Mouse (Mus musculus) hindbrain, embryonic 12.5 days (tissue): ENCODE measurements at regions not wholly inside any gene's neighbourhood (a gene's known extent, or its start where the extent isn't known, plus 50 kb on each side); places are given as distances from the start of the nearest gene placed in this dataset.

Experiments
- ATAC-seq: fragments of 200-750 bp; cut with Nextera tagmentation; 2 replicates; pipeline ENCODE4 v1.8.0; 2017; ENCODE audit warnings: moderate TSS enrichment; ENCODE audit not compliant: low FRiP score
- H3K27ac ChIP-seq: fragments of 300-500 bp; sonication (generic); 2 replicates; pipeline ENCODE4 v1.5.1; 2016; ENCODE audit warnings: mild to moderate bottlenecking
- H3K27me3 ChIP-seq: fragments of 300-500 bp; sonication (generic); 2 replicates; pipeline ENCODE4 v1.6.1; 2016; ENCODE audit warnings: mild to moderate bottlenecking
- H3K36me3 ChIP-seq: fragments of 300-500 bp; sonication (generic); 2 replicates; pipeline ENCODE4 v1.6.1; 2016; ENCODE audit warnings: mild to moderate bottlenecking
- H3K4me1 ChIP-seq: fragments of 300-500 bp; sonication (generic); 2 replicates; pipeline ENCODE4 v1.6.1; 2016
- H3K4me2 ChIP-seq: fragments of 300-500 bp; sonication (generic); replicated peaks from 2 replicates; pipeline ENCODE4 v1.6.1; 2016; ENCODE audit warnings: mild to moderate bottlenecking
- H3K4me3 ChIP-seq: fragments of 300-500 bp; sonication (generic); 2 replicates; pipeline ENCODE4 v1.5.1; 2016; ENCODE audit warnings: mild to moderate bottlenecking
- H3K9ac ChIP-seq: fragments of 300-500 bp; sonication (generic); 2 replicates; pipeline ENCODE4 v1.6.1; 2016; ENCODE audit warnings: mild to moderate bottlenecking, moderate library complexity
- H3K9me3 ChIP-seq: fragments of 300-500 bp; sonication (generic); replicated peaks from 2 replicates; pipeline ENCODE4 v1.6.1; 2016; ENCODE audit warnings: mild to moderate bottlenecking
- WGBS: fragments of 180-500 bp; shearing (Covaris S2); methylation state at CpG from one replicate; pipeline ENCODE4 v1.1.7; 2016; 5-methylcytosine and 5-hydroxymethylcytosine counted together

DNA sequence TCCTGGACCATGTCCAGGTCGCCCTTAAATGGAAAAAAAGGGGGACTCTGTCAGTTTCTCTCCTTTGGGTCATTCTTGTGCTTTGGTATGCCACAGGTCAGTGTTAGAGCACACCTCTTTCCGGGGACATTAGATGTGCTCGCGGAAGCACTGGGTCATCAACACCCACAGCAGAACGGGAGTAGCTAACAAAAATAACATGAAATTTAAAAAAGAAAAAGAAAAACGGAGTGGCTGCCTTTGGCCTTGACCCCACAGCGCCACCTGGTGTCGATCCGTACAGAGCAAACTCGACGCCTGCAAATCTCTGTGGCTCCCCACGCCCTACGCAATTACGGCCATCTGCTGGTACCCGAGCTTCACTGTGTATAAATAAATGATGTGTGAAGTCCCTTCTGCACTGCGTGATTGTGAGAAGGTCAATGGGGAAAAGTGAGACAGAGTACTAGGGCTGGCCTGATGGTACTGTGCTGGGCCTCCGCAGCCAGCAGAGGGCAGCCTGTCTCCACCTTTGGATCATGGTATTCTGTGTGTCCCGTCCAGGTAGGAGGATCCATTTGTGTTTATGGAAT, 99.0 kb upstream of the Slc7a12 start:
- WGBS, result 12% methylated on average over 18 of the region's 18 CpGs
- H3K4me1 ChIP-seq, result 0 out of 2 replicates have a peak, but pooled peaks cover 4% of the 10 kb centered on the region
- H3K36me3 ChIP-seq, result no peaks in the 10 kb centered on the region
- H3K4me3 ChIP-seq, result peak overlapping the region; percentile 10; the same call in 1 of the 2 replicates
- H3K27me3 ChIP-seq, result no peaks in the 10 kb centered on the region
- ATAC-seq, result peak; percentile 95
- H3K9me3 ChIP-seq, result no peaks in the 10 kb centered on the region
- no peak overlapping the region for H3K27ac ChIP-seq
- no peak overlapping the region for H3K9ac ChIP-seq
- peak overlapping the region; percentile 42 for H3K4me2 ChIP-seq

DNA sequence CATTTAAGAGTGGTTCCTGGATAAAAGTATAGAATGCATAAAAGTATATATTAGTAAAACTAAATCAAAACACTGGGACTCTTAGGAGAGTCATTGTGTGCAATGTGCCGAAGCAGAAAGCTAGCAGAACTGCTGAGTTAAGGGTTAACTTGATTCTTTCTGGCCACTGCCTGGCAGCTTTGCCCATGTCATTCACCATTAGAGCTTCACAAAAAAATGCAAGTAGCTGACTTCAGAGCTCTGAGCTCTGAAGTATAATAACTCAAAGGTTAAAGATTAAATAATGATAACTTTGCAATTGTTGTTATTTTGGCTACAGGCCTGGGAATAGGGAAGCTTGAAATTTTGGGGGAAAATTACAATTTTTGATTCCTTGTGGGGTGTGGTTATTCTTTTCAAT, 89.8 kb upstream of the Slc7a12 start:
- no peak overlapping the region for H3K4me2 ChIP-seq
- no peaks in the 10 kb centered on the region for H3K36me3 ChIP-seq
- ATAC-seq, result no peak
- no peaks in the 10 kb centered on the region for H3K27me3 ChIP-seq
- 69% methylated on average over 1 of the region's 1 CpGs for WGBS
- H3K27ac ChIP-seq, result no peak overlapping the region
- no peaks in the 10 kb centered on the region for H3K4me1 ChIP-seq
- H3K9me3 ChIP-seq, result no peaks in the 10 kb centered on the region
- no peak overlapping the region for H3K4me3 ChIP-seq
- H3K9ac ChIP-seq, result no peak overlapping the region

DNA sequence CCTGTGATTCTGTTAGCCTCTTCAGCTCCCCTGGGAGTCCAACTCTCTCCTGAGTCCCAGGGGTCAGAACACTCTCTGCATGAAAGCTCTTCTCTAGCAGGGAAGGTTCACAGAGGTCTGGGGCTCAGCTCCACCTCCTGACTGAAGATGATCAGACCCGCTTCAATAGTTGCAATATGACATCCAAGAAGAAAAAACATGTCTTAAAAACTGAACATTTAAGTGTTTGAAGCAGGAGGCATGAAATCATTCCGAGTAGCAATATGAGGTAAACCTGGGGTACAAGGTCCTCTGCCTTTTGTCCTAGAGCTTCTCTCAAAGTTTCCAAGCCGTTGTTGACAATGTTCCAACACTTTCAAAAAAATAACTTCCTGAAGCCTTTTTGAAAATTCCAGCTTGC, 81.8 kb upstream of the Slc7a12 start:
- WGBS, result 90% methylated on average over 3 of the region's 3 CpGs

DNA sequence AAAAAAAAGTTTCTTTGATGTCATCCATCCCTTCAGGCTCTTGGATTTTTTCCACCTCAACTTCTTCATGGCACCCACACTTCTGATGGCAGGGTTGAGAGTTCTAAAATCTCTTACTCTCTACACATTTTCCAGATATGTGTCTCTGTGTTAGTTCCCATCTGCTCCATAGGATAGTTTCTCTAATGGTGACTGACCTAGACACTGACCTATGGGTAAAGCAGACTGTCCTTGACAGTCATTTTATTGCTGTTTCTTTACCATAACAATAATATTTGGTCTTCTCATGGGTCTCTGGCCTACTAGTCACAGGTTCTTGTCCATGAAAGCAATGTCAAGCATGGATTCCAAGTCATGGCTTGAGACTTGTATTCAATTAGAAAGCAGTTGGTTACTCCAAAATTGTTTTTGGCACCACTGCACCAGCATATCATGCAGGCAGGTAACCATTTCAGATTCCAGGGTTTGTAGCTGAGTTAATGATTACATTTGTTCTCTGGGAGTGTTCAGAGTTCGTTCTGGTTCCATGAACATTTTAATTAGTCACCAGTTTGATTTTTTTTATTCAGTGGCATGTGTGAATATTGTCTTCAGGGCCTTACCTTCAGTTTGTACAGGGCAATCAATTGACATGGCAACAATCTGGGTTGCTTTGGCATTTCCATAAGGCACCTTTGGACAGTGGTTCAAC, 71.9 kb upstream of the Slc7a12 start:
- no peak overlapping the region for H3K27ac ChIP-seq
- no peaks in the 10 kb centered on the region for H3K9me3 ChIP-seq
- no peak overlapping the region for H3K4me2 ChIP-seq
- 81% methylated on average over 1 of the region's 1 CpGs for WGBS
- no peaks in the 10 kb centered on the region for H3K4me1 ChIP-seq
- ATAC-seq, result no peak
- H3K4me3 ChIP-seq, result no peak overlapping the region
- H3K9ac ChIP-seq, result no peak overlapping the region
- H3K27me3 ChIP-seq, result no peaks in the 10 kb centered on the region
- H3K36me3 ChIP-seq, result no peaks in the 10 kb centered on the region

More for the DNA sequence above, 81.8 kb upstream of the Slc7a12 start:
- no peaks in the 10 kb centered on the region for H3K27me3 ChIP-seq
- ATAC-seq, result no peak
- H3K27ac ChIP-seq, result no peak overlapping the region
- no peaks in the 10 kb centered on the region for H3K9me3 ChIP-seq
- H3K4me3 ChIP-seq, result no peak overlapping the region
- H3K9ac ChIP-seq, result no peak overlapping the region
- no peak overlapping the region for H3K4me2 ChIP-seq
- no peaks in the 10 kb centered on the region for H3K4me1 ChIP-seq
- no peaks in the 10 kb centered on the region for H3K36me3 ChIP-seq
